Mouse (Mus musculus) forebrain, embryonic 16.5 days (tissue): ENCODE results near the gene Slc25a10. TPM values are rescaled to one million over a fixed set of nuclear protein-coding genes. Genes with fewer than 3 reads are reported as not detected.
A peak's percentile ranks its signal among the peaks of the same experiment; 100 is the strongest.

ENCODE experiments used
- ATAC-seq: fragments of 200-750 bp; cut with Nextera tagmentation; 2 replicates; pipeline ENCODE4 v1.8.0; 2017; ENCODE audit warnings: mild to moderate bottlenecking, moderate library complexity
- H3K27ac ChIP-seq: fragments of 300-500 bp; sonication (generic); 2 replicates; pipeline ENCODE4 v1.5.1; 2014; ENCODE audit warnings: low read length, control low read depth
- H3K27me3 ChIP-seq: fragments of 300-500 bp; sonication (generic); replicated peaks from 2 replicates; pipeline ENCODE4 v1.6.1; 2014; ENCODE audit warnings: low read length; ENCODE audit not compliant: control insufficient read depth, insufficient read depth
- H3K36me3 ChIP-seq: fragments of 300-500 bp; sonication (generic); 2 replicates; pipeline ENCODE4 v1.6.1; 2014; ENCODE audit not compliant: control insufficient read depth, insufficient read depth
- H3K4me1 ChIP-seq: fragments of 300-500 bp; sonication (generic); replicated peaks from 2 replicates; pipeline ENCODE4 v1.6.1; 2014; ENCODE audit warnings: low read length; ENCODE audit not compliant: control insufficient read depth, insufficient read depth
- H3K4me2 ChIP-seq: fragments of 300-500 bp; sonication (generic); 2 replicates; pipeline ENCODE4 v1.6.1; 2014; ENCODE audit warnings: mild to moderate bottlenecking, low read length, control low read depth
- H3K4me3 ChIP-seq: fragments of 300-500 bp; sonication (generic); replicated peaks from 2 replicates; pipeline ENCODE4 v1.5.1; 2014; ENCODE audit warnings: mild to moderate bottlenecking, low read length, control low read depth
- H3K9ac ChIP-seq: fragments of 300-500 bp; sonication (generic); replicated peaks from 2 replicates; pipeline ENCODE4 v1.6.1; 2014; ENCODE audit warnings: low read depth, low read length, control low read depth
- H3K9me3 ChIP-seq: fragments of 300-500 bp; sonication (generic); 2 replicates; pipeline ENCODE4 v1.6.1; 2016; ENCODE audit warnings: low read length; ENCODE audit not compliant: control insufficient read depth
- WGBS: fragments of 180-500 bp; shearing (Covaris S2); extraction: QIAGEN DNeasy Blood & Tissue Kit; methylation state at CpG from one replicate; pipeline ENCODE4 v1.1.7; 2014; 5-methylcytosine and 5-hydroxymethylcytosine counted together
- polyA plus RNA-seq: library from polyadenylated mRNA; unstranded; fragments of >200 nt; fragmentation: Nextera tagmentation; extraction: Ambion mirVana; gene quantifications from 2 replicates; pipeline ENCODE4 v1.2.1, GENCODE M21; 2015

Slc25a10 gene
- polyA plus RNA-seq, 1 experiment from 2014 or later, result 26.5 TPM

DNA sequence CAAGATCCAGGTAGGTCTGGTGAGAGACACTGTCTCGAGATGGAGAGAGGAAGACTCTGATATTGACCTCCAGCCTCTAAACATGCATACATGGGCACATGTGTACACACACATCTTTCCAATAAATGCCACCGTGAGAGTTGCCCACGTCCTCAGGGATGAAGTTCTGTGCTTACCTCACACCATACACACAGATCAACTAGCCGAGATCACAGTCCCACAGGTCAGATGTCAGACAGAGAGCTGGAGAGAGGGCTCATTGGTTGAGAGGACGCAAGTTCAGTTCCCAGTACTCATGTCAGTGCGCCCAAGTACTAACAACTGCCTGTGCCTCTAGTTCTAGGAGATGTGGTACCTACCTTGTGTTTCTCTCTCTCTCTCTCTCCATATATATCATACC is 9.4 kb downstream of the Slc25a10 start:
- no peak for ATAC-seq
- Histone ChIP-seq H3K4me3 (no peak overlapping the region), H3K4me1 (no peaks in the 10 kb centered on the region), H3K36me3 (0 out of 2 replicates have a peak, but pooled peaks cover 4% of the 10 kb centered on the region), H3K4me2 (no peak overlapping the region), H3K27ac (no peak overlapping the region), H3K9me3 (no peaks in the 10 kb centered on the region), H3K27me3 (no peaks in the 10 kb centered on the region), H3K9ac (no peak overlapping the region)
- WGBS, result 73% methylated on average over 6 of the region's 6 CpGs

DNA sequence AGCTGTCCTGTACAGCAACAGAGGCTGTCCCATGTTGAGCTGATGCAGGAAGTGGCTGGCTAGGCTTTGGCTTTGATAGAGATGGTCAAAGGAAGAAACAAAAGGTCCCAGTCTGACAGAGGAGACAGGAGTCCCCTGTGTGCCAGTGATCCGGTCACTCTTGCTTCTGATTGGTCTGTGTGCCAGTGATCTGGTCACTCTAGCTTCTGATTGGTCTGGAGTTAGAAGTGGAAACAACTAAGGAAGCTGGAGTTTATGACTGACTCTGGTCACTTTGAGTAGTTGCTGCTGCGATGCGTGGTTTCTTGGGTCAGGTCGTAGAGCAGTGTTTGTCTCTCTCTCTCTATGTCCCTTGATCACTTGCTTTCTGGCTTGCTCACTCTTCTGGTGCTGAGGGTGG is 10.1 kb downstream of the Slc25a10 start:
- no peaks in the 10 kb centered on the region for H3K4me1 ChIP-seq

GRCm38 (mm10) chr11:120505661-120506060 is 14.0 kb downstream of the Slc25a10 start:
- Histone ChIP-seq H3K27me3 (no peaks in the 10 kb centered on the region), H3K9me3 (no peaks in the 10 kb centered on the region), H3K4me1 (peaks cover under 1% of the 10 kb centered on the region; the same call in 1 of the 2 replicates), H3K4me2 (no peak overlapping the region), H3K27ac (no peak overlapping the region), H3K36me3 (no peaks in the 10 kb centered on the region), H3K4me3 (no peak overlapping the region), H3K9ac (no peak overlapping the region)
- ATAC-seq, result no peak
- WGBS, result 95% methylated on average over 3 of the region's 3 CpGs

More for the DNA sequence above, 10.1 kb downstream of the Slc25a10 start:
- 84% methylated on average over 4 of the region's 4 CpGs for WGBS
- H3K4me3 ChIP-seq, result no peak overlapping the region
- H3K27me3 ChIP-seq, result no peaks in the 10 kb centered on the region
- no peak overlapping the region for H3K27ac ChIP-seq
- ATAC-seq, result no peak
- 0 out of 2 replicates have a peak, but pooled peaks cover 4% of the 10 kb centered on the region for H3K36me3 ChIP-seq
- H3K4me2 ChIP-seq, result no peak overlapping the region
- H3K9ac ChIP-seq, result no peak overlapping the region
- H3K9me3 ChIP-seq, result no peaks in the 10 kb centered on the region

DNA sequence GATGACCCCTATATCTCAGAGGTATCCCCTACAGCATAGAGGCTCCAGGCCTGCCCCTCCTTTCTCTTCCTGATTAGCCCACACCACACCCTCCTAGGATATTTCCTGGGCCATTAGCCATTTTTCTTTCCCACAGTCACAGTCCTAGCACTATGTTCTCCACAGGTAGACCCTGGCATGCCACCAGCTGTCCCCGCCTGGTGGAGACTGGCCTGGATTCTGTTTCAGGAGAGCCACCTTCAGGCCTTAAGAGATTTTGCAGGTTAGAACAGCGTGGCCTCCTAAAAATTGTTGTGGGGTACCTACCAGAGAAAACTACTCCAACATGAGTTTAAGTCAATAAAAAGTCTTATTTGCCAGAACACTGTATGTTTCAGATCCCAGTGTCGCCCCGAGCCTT is 15.3 kb downstream of the Slc25a10 start:
- peaks cover 2% of the 10 kb centered on the region; the same call in 1 of the 2 replicates for H3K4me1 ChIP-seq

GRCm38 (mm10) chr11:120507611-120508289 is 16.1 kb downstream of the Slc25a10 start:
- Histone ChIP-seq H3K36me3 (no peaks in the 10 kb centered on the region), H3K4me2 (no peak overlapping the region), H3K4me1 (peaks cover 2% of the 10 kb centered on the region; the same call in 1 of the 2 replicates), H3K9me3 (no peaks in the 10 kb centered on the region), H3K27me3 (no peaks in the 10 kb centered on the region), H3K9ac (no peak overlapping the region), H3K4me3 (no peak overlapping the region), H3K27ac (no peak overlapping the region)
- WGBS, result 81% methylated on average over 13 of the region's 13 CpGs
- ATAC-seq, result no peak

More for the DNA sequence above, 15.3 kb downstream of the Slc25a10 start:
- 60% methylated on average over 4 of the region's 4 CpGs for WGBS
- Histone ChIP-seq H3K27ac (no peak overlapping the region), H3K4me3 (no peak overlapping the region), H3K9me3 (no peaks in the 10 kb centered on the region), H3K9ac (no peak overlapping the region), H3K36me3 (no peaks in the 10 kb centered on the region), H3K27me3 (no peaks in the 10 kb centered on the region), H3K4me2 (no peak overlapping the region)
- no peak for ATAC-seq

GRCm38 (mm10) chr11:120508290-120508870 is 16.7 kb downstream of the Slc25a10 start:
- Histone ChIP-seq H3K36me3 (no peaks in the 10 kb centered on the region), H3K4me2 (no peak overlapping the region), H3K9ac (no peak overlapping the region), H3K4me3 (no peak overlapping the region), H3K27me3 (no peaks in the 10 kb centered on the region), H3K27ac (no peak overlapping the region), H3K9me3 (no peaks in the 10 kb centered on the region), H3K4me1 (peaks cover 2% of the 10 kb centered on the region; the same call in 1 of the 2 replicates)
- WGBS, result 84% methylated on average over 9 of the region's 9 CpGs
- no peak for ATAC-seq

GRCm38 (mm10) chr11:120509940-120510339 is 18.3 kb downstream of the Slc25a10 start:
- 30% methylated on average over 4 of the region's 4 CpGs for WGBS
- no peak overlapping the region for H3K4me2 ChIP-seq

DNA sequence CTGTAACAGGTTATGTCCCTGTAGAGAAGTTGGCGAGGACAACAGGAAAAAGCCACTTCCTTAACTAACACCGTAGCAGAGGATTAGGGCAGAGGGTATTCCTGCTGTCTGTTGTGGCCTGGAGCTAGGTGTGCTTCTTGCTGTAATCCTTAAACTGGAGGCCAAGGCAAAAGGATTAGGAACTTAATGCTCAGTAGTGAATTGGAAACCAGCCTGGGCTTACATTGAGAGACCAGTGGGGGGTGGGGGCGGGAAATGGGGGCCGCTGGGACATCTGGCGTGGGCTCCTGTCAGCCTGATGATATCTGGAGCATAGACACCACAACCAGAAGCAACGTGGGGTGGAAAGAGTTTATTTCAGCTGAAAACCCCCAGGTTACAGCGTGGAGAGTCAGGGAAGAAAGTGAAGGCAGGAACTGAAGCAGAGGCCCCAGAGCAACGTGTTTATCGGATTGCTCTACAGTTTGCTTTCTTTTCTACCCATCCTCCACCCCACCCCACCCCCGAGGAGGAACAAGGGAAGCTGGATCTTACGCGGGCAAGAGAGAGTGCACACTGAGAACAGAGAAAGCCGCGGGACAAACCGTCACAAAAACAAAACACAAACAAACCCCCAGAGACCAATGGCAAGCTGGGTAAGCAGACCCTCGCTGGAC is 18.9 kb downstream of the Slc25a10 start:
- 3% methylated on average over 16 of the region's 16 CpGs for WGBS
- H3K27ac ChIP-seq, result no peak overlapping the region

More at GRCm38 (mm10) chr11:120509940-120510339, 18.3 kb downstream of the Slc25a10 start:
- no peaks in the 10 kb centered on the region for H3K36me3 ChIP-seq
- H3K4me3 ChIP-seq, result no peak overlapping the region
- peaks cover 2% of the 10 kb centered on the region; the same call in 1 of the 2 replicates for H3K4me1 ChIP-seq
- H3K27me3 ChIP-seq, result no peaks in the 10 kb centered on the region
- no peak for ATAC-seq
- H3K9ac ChIP-seq, result no peak overlapping the region
- H3K9me3 ChIP-seq, result no peaks in the 10 kb centered on the region
- H3K27ac ChIP-seq, result no peak overlapping the region

DNA sequence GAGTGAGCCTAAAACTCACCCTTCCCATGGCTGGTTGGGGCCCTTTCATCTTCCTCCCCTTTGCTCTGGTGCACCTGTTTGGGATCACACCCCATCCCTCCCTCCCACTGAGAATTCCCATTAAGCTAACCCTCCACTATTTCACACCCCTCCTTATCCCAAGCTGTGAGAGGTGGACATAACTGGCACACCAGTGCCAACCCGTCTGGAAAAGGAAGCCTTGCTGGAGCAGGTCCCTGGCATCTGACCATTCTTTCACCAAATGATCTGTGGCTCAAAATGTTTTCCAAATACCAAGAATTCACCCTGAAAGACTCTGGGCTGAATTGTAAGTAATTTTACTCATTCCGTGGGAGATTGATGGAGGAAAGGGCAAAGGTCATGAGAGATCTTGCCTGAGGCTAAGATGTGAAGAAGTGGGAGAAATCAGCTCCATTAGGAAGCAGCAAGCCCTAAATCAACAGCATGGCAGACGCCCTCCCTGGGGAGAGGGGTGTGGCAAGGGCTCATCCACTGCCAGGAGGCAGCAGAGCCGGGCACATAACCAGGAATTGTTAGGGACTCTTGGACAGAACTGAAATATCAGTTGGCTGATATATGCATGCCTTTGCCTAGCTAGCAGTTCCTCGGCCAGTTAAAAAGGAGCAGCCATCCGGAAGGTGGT is 21.3 kb downstream of the Slc25a10 start:
- no peak for ATAC-seq
- no peaks in the 10 kb centered on the region for H3K27me3 ChIP-seq
- no peaks in the 10 kb centered on the region for H3K36me3 ChIP-seq
- 47% methylated on average over 6 of the region's 6 CpGs for WGBS
- H3K9me3 ChIP-seq, result no peaks in the 10 kb centered on the region
- H3K27ac ChIP-seq, result no peak overlapping the region
- peaks cover 2% of the 10 kb centered on the region; the same call in 1 of the 2 replicates for H3K4me1 ChIP-seq
- H3K4me2 ChIP-seq, result no peak overlapping the region
- no peak overlapping the region for H3K4me3 ChIP-seq
- H3K9ac ChIP-seq, result no peak overlapping the region

More for the DNA sequence above, 18.9 kb downstream of the Slc25a10 start:
- ATAC-seq, result no peak
- H3K4me3 ChIP-seq, result no peak overlapping the region
- no peaks in the 10 kb centered on the region for H3K27me3 ChIP-seq
- no peaks in the 10 kb centered on the region for H3K36me3 ChIP-seq
- H3K4me1 ChIP-seq, result peaks cover 2% of the 10 kb centered on the region; the same call in 1 of the 2 replicates
- H3K9ac ChIP-seq, result peak overlapping the region; percentile 36
- peak overlapping the region; percentile 35 for H3K4me2 ChIP-seq
- H3K9me3 ChIP-seq, result no peaks in the 10 kb centered on the region
